Mouse (Mus musculus) gastrocnemius, postnatal 10 days (tissue): Measurements from ENCODE around the gene Atf6b. TPM values are rescaled to one million over a fixed set of nuclear protein-coding genes. Genes with fewer than 3 reads are reported as not detected.

Source experiments
- DNase-seq: peaks from one replicate; pipeline ENCODE4 v3.0.0; 2021; ENCODE audit warnings: mixed read lengths
- long read RNA-seq, 2 experiments: library from polyadenylated mRNA; stranded (forward); transcript quantifications; one replicate each; pipeline ENCODE4 v2.0.0; 2021
- total RNA-seq, 2 experiments: library from RNA; stranded (reverse); gene quantifications; 2 replicates each; pipeline ENCODE4 v1.2.3; 2021

Atf6b gene
- 10 to 100 TPM; 12.7 to 14.4 TPM for total RNA-seq
- long read RNA-seq, experiment 1, transcript Atf6b-201 (18 exons, 2,566 nt): major isoform, 23 of 34 reads
- long read RNA-seq, experiment 1, partial matches to known transcripts: 3 of 34 reads
- long read RNA-seq, experiment 1, other reads (novel, unspliced or antisense): 8 of 34 reads
- long read RNA-seq, experiment 2, transcript Atf6b-201 (18 exons, 2,566 nt): major isoform, 21 of 32 reads
- long read RNA-seq, experiment 2, partial matches to known transcripts: 5 of 32 reads
- long read RNA-seq, experiment 2, other reads (novel, unspliced or antisense): 6 of 32 reads

- peak; percentile 86 for DNase-seq
Observed at GRCm38 (mm10) chr17:34646906-34647787, at the start of gene Atf6b. Atf6b (plus strand) TSS chr17:34647146.

GRCm38 (mm10) chr17:34597566-34598095 is 49.3 kb upstream of the Atf6b start, which contains the start of gene Ager:
Ager (plus strand) TSS chr17:34597862.
- DNase-seq: no peak

DNA sequence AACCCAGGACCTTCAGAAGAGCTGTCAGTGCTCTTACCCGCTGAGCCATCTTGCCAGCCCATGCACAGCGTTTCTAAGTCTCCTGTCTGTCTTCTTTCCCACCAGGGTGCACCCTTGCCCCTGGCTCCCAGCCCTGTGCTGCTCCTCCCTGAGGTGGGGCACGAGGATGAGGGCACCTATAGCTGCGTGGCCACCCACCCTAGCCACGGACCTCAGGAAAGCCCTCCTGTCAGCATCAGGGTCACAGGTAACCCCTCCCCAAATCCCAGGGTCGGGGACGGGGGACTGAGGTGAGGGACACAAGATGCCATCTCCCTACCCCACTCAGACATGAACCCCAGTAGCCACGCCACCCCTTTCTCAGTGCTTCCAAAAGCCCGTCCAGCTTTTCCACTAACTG is 47.1 kb upstream of the Atf6b start:
- no peak for DNase-seq

- no peak for DNase-seq
Observed at GRCm38 (mm10) chr17:34601796-34602195, 45.1 kb upstream of the Atf6b start.

DNA sequence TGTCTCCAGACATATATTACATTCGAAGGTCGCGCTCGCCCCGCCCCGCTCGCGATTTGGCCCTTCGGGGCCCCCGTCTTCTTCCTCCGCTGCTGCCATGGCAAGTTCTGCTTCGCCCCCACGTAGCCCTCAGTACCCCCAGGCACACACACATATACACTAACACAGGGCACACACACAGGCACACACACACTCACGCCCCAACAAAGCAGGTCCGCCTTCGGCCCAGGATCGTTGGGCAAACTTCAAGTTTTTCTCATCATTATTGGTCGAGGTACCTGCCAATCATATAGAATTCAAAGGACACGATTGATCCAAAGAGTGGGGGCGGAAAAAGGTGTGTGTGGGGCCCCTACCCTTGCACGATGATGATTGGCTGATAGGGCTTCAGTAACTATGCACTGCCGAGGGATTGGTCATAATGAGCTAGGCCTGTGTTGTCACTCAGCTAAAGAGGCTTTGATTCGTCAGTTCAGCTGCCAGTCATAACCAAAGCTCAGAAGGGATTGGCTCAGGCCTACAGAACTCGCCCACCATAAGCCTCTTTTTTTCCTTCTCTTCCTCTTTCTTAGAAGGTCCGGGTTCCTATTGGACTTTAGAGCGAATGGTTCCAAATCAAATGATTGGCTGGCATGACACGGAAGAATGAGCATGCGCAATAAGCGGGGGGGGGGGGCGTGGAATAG is 43.4 kb upstream of the Atf6b start, which contains the start of gene Rnf5:
Gene Rnf5 (minus strand): TSS at position 316 of the 686 bp plus-strand sequence.
- peak; percentile 97 for DNase-seq

DNA sequence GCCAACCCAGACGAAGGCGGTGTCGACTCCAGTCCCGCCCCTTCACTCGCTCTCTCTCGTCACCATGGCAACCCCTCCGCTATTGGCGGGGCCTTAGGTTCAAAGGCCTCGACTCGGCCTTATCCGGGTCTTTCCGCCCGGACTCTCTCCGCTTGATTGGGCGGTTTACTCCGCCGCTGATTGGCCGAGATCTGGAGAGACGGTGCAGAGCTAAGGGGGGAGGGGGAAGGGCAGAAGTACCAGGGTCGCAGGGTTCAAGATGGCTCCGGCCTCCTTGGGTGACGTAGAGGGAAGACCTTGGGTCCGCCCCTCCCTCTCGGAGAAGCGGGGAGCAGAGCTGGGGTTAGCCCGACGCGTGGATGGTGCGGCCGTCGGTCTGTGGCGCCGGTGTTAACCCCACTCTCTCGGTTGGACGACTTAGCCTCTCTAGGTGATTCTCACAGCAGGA is 42.9 kb upstream of the Atf6b start, which contains the start of gene Agpat1:
Gene Agpat1 (plus strand): TSS at position 202 of the 448 bp plus-strand sequence.
- DNase-seq: peak; percentile 97

GRCm38 (mm10) chr17:34604511-34605237 is 42.3 kb upstream of the Atf6b start:
- DNase-seq: no peak

DNA sequence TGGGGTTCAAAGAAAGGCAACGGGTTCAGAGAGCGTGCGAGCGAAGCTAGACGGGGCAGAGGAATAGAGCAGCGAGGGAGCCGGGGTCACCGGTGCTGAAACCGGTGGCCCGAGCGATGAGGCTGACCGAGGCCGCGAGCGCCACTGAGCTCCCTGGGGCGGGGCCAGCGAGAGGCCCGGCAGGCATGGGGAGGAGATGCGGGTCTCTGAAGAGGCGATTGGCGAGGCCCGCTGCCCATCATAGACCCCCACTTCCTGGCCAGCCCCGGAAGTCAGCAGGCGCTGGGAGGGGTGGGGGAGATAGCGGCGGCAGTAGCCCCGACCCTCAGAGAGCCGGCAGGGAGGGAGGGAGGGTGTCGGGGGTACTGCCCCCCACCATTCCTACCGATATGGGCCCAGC is 41.3 kb upstream of the Atf6b start:
- DNase-seq: peak; percentile 97

DNA sequence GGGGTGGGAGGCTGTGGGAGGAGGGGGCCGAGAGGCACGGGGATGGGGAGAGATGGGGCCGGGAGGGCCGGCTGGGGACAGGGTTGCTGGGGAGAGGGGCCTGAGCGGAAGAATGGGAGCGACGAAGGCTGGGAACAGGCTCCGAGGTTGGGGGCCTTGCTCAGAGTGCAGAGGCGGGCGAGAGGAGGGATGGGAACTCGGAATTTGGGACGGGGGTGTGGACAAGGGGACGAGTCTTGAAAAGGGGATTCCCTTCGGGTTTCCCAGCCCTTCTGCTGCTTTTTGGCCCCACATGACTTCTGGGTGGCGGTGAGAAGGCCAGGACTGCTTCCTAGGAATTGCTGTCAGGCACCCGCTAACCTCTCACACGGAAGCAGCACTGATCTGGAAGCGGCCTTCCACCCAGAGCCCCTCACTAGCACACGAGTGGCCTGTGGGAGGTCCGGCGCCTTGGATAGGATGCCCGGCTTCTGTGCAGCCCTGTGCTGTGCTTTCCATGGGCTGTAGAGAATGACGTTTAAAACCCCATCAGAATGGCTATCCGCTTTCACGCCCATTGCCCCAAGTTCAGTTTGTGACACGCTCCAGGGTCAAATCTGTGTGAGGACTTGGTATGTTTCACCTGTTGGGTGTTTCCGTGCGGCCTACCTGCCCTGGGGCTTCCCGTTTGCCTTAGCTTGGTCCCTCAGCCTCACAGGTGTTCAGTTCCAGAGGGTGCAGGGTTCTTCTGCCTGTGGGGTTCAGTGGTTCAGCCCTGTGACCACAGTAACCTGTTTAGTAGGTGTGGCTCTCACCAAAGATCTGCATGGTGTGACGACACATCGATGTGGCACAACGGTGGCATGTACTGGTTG is 40.5 kb upstream of the Atf6b start:
- no peak for DNase-seq

DNA sequence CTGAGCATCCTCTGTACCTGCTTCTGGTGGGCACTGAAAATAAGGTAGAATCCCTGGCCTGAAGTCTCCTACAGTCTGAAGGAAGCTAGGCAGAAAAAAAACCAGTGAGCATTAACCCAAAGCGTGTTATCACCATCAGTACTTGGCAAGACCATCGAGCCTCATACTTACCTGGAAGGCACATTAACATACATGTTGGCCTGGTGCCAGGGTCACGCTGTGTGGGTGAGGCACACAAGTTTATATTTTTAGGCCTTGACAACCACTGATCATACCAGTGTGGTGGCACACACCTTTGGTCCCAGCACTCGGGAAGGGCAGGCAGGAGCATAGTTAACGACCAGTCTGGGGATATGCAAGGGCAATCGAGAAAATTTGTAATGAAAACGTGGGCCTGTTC is 38.9 kb upstream of the Atf6b start:
- DNase-seq: no peak

GRCm38 (mm10) chr17:34611050-34611449 is 35.9 kb upstream of the Atf6b start:
- DNase-seq: no peak

- DNase-seq: no peak
Observed at GRCm38 (mm10) chr17:34613054-34613645, 33.8 kb upstream of the Atf6b start.

DNA sequence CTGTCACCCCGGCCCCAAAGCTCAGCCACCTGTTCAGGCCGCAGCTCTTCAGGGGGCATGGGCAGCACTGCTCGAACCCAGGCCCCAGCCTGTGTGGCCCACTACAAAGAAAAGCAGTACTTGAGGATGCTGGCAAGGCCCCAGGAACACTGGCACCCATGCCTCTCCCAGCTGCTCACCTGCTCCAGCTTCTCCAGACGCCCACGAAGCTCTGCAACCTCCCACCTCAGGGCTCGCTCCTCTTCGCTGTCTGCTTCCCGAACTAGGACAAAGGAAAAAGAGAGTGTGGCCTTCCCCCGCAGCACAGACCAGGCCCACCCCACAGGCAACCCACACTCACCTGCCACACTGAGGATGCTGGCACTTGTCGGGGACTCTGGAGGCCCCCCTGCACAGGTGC is 33.1 kb upstream of the Atf6b start:
- DNase-seq: no peak

GRCm38 (mm10) chr17:34615871-34616270 is 31.1 kb upstream of the Atf6b start, which contains the start of gene Egfl8:
Egfl8 (minus strand) TSS chr17:34615971.
- DNase-seq: no peak

DNA sequence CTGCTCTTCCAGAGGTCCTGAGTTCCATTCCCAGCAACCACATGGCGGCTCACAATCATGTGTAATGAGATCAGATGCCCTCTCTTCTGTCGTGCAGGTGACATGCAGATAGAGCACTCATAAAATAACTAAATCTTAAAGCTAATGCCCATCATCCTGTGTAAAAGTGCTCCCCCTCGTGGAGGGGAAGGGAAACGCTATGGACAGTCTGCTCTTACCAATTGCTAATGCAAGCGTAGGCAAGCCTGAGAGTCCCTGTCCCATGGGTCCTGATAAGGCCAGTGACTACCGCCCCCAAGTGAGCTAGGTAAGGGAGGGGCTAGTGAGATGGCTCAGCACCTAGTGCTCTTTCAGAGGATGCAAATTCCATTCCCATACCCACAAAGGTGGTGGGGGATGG is 27.9 kb upstream of the Atf6b start:
- peak; percentile 53 for DNase-seq

DNA sequence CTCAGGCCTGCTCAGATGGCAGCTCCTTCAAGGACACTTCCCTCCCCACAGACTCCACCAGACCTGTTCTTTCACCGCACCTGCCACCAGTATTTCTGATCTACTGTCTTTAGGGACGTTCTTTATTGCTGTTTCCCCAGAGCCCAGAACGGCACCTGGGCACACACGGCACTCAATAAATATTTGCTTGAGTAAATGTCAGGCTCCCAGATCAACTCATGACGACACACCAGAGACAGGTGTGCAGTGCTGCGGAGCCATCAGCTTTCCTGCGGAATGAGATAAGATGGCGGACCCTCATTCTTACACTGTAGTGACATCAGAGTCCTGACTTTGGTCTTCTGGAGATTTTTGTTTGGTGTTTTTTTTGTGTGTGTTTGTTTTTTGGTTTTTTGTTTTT is 25.9 kb upstream of the Atf6b start:
- DNase-seq: no peak

GRCm38 (mm10) chr17:34623161-34623560 is 23.8 kb upstream of the Atf6b start:
- DNase-seq: no peak

DNA sequence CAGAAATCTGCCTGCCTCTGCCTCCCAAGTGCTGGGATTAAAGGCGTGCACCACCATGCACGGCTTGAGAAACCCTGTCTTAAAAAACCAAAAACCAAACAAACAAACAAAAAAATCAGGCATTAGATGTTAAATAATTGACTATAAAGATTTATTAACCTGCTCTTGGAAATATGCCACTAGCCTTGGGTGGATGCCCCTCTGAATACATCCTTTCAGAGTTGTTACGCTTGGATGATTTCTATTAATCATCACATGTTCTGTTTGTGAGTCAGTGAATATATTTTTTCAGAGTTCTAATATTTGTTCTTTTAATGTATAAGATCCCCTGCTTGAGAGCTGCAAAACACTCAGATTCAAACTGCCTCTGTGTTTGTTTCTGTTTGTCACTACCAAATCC is 22.0 kb upstream of the Atf6b start:
- no peak for DNase-seq

DNA sequence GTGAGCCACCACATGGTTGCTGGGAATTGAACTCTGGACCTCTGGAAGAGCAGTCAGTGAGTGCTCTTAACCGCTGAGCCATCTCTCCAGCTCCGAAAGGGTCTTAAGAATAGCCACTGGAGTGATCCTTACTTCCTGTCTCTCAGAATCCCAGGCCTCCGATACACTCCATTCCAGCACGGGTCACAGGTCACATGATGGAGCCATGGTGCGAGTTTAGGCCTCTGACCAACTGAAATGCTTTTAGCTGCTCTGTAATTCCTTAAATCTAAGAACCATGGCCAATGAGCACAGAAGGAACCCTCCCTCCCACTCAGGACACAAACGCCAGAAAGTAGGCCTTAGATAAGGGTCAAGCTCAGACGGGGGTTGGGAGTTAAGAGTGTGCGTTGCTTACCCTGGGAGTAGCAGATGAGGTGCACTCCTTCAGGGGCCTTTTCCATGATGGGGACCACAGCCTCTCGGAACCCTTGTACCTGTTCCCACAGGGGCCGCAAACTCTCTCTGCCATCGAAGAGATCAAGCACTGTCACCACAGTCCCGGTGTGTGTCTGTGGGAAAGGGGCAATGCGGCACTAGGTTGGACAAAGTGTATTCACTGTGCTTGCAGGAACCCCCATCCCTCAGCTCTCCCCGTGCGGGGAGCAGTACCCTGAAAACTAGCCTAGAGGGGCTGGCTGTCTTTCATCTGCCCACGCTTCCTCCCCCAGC is 20.7 kb upstream of the Atf6b start:
- DNase-seq: no peak

GRCm38 (mm10) chr17:34626773-34627092 is 20.2 kb upstream of the Atf6b start:
- peak; percentile 29 for DNase-seq
